Mouse (Mus musculus) heart, postnatal 0 days (tissue): ENCODE data around the gene Cobll1. TPM values are rescaled to one million over a fixed set of nuclear protein-coding genes. Genes with fewer than 3 reads are reported as not detected.

Experiments used
- ATAC-seq: fragments of 200-750 bp; cut with Nextera tagmentation; 2 replicates; pipeline ENCODE4 v1.8.0; 2017; ENCODE audit warnings: low read depth, moderate number of reproducible peaks, moderate library complexity; ENCODE audit not compliant: insufficient read depth
- DNase-seq: peaks from one replicate; pipeline ENCODE4 v3.0.0-alpha.2; 2016; ENCODE audit warnings: low spot score
- H3K27ac ChIP-seq: fragments of 300-500 bp; sonication (generic); 2 replicates; pipeline ENCODE4 v1.5.1; 2014; ENCODE audit warnings: low read depth, mild to moderate bottlenecking
- H3K27me3 ChIP-seq: fragments of 300-500 bp; sonication (generic); 2 replicates; pipeline ENCODE4 v1.6.1; 2014; ENCODE audit warnings: low read length, mixed read lengths; ENCODE audit not compliant: control insufficient read depth, insufficient read depth
- H3K36me3 ChIP-seq: fragments of 300-500 bp; sonication (generic); replicated peaks from 2 replicates; pipeline ENCODE4 v1.6.1; 2014; ENCODE audit warnings: low read length, mixed read lengths; ENCODE audit not compliant: control insufficient read depth, insufficient read depth
- H3K4me1 ChIP-seq: fragments of 300-500 bp; sonication (generic); 2 replicates; pipeline ENCODE4 v1.6.1; 2014; ENCODE audit warnings: antibody characterized with exemption; ENCODE audit not compliant: control insufficient read depth, insufficient read depth
- H3K4me2 ChIP-seq: fragments of 300-500 bp; sonication (generic); 2 replicates; pipeline ENCODE4 v1.6.1; 2014; ENCODE audit warnings: low read depth, mild to moderate bottlenecking, low read length, moderate library complexity
- H3K4me3 ChIP-seq: fragments of 300-500 bp; sonication (generic); 2 replicates; pipeline ENCODE4 v1.5.1; 2014; ENCODE audit warnings: low read depth, low read length
- H3K9ac ChIP-seq: fragments of 300-500 bp; sonication (generic); replicated peaks from 2 replicates; pipeline ENCODE4 v1.6.1; 2014; ENCODE audit warnings: low read depth, low read length, mixed read lengths
- H3K9me3 ChIP-seq: fragments of 300-500 bp; sonication (generic); replicated peaks from 2 replicates; pipeline ENCODE4 v1.6.1; 2016; ENCODE audit warnings: low read length; ENCODE audit not compliant: control insufficient read depth
- CTCF ChIP-seq: IDR thresholded peaks from 2 replicates; pipeline ENCODE4 v1.5.1; 2016; ENCODE audit warnings: antibody characterized with exemption, control low read depth, low read depth
- EP300 ChIP-seq: IDR thresholded peaks from 2 replicates; pipeline ENCODE4 v1.6.1; 2016; ENCODE audit warnings: antibody characterized with exemption, low read depth
- WGBS: fragments of 180-500 bp; shearing (Covaris S2); extraction: QIAGEN DNeasy Blood & Tissue Kit; methylation state at CpG from one replicate; pipeline ENCODE4 v1.1.7; 2014; 5-methylcytosine and 5-hydroxymethylcytosine counted together
- polyA plus RNA-seq: library from polyadenylated mRNA; unstranded; fragments of >200 nt; fragmentation: Nextera tagmentation; extraction: Ambion mirVana; gene quantifications from 2 replicates; pipeline ENCODE4 v1.2.1, GENCODE M21; 2015
- total RNA-seq: library from RNA; depleted of rRNA; stranded (reverse); fragments of >200 nt; gene quantifications from 2 replicates; pipeline ENCODE4 v1.2.3, GENCODE M21; 2014; ENCODE audit warnings: low replicate concordance; rRNA removed

Gene Cobll1
- total RNA-seq (8.2 and 8.6 TPM in 2 replicates), polyA plus RNA-seq (10.2 and 11.0 TPM in 2 replicates)

- peak within 1 kb of the TSS; percentile 85 for H3K4me2 ChIP-seq
- H3K36me3 ChIP-seq = no peaks in the 10 kb centered on the region
- WGBS = 0% methylated on average over 30 of the region's 37 CpGs
- H3K4me3 ChIP-seq = peak within 1 kb of the TSS; percentile 76
- peak within 1 kb of the TSS; percentile 90 for H3K27ac ChIP-seq
- peak within 1 kb of the TSS; percentile 76 for H3K9ac ChIP-seq
- ATAC-seq = peak; percentile 72
- H3K27me3 ChIP-seq = no peaks in the 10 kb centered on the region
- TF ChIP-seq EP300 (no peak), CTCF (no peak)
- DNase-seq = peak; percentile 49
- peaks cover 5% of the 10 kb centered on the region; the same call in 1 of the 2 replicates for H3K4me1 ChIP-seq
- H3K9me3 ChIP-seq = no peaks in the 10 kb centered on the region
Measured at GRCm38 (mm10) chr2:65238964-65239570, at the start of gene Cobll1. Gene Cobll1, minus strand, starts transcription at chr2:65239403.

GRCm38 (mm10) chr2:65288696-65289095, 49.5 kb upstream of the Cobll1 start:
- Histone ChIP-seq H3K4me1 (no peaks in the 10 kb centered on the region), H3K9ac (no peak overlapping the region), H3K27ac (no peak overlapping the region), H3K9me3 (no peaks in the 10 kb centered on the region), H3K36me3 (no peaks in the 10 kb centered on the region), H3K27me3 (no peaks in the 10 kb centered on the region), H3K4me2 (no peak overlapping the region), H3K4me3 (no peak overlapping the region)
- ATAC-seq (no peak), DNase-seq (no peak)
- TF ChIP-seq EP300 (no peak), CTCF (no peak)
- 69% methylated on average over 1 of the region's 1 CpGs for WGBS

GRCm38 (mm10) chr2:65285380-65285779, 46.2 kb upstream of the Cobll1 start:
- no peak overlapping the region for H3K4me2 ChIP-seq
- H3K36me3 ChIP-seq = no peaks in the 10 kb centered on the region
- H3K9ac ChIP-seq = no peak overlapping the region
- no peak for DNase-seq
- no peak overlapping the region for H3K4me3 ChIP-seq
- WGBS = 56% methylated on average over 3 of the region's 3 CpGs
- H3K27ac ChIP-seq = no peak overlapping the region
- H3K27me3 ChIP-seq = no peaks in the 10 kb centered on the region
- no peaks in the 10 kb centered on the region for H3K4me1 ChIP-seq
- TF ChIP-seq CTCF = no peak
- no peak for TF ChIP-seq EP300
- no peak for ATAC-seq
- H3K9me3 ChIP-seq = no peaks in the 10 kb centered on the region

GRCm38 (mm10) chr2:65282979-65283378, 43.8 kb upstream of the Cobll1 start:
- Histone ChIP-seq H3K9ac (no peak overlapping the region), H3K36me3 (no peaks in the 10 kb centered on the region), H3K27me3 (no peaks in the 10 kb centered on the region), H3K9me3 (no peaks in the 10 kb centered on the region), H3K4me3 (no peak overlapping the region), H3K4me2 (no peak overlapping the region), H3K4me1 (no peaks in the 10 kb centered on the region), H3K27ac (no peak overlapping the region)
- ATAC-seq = no peak
- TF ChIP-seq EP300 = no peak
- no peak for TF ChIP-seq CTCF
- 79% methylated on average over 6 of the region's 6 CpGs for WGBS
- no peak for DNase-seq

GRCm38 (mm10) chr2:65279029-65279690, 40.0 kb upstream of the Cobll1 start:
- H3K27me3 ChIP-seq = no peaks in the 10 kb centered on the region
- H3K9ac ChIP-seq = no peak overlapping the region
- WGBS = 22% methylated on average over 4 of the region's 4 CpGs
- H3K36me3 ChIP-seq = no peaks in the 10 kb centered on the region
- TF ChIP-seq CTCF (no peak), EP300 (no peak)
- DNase-seq (no peak), ATAC-seq (no peak)
- H3K4me3 ChIP-seq = no peak overlapping the region
- no peak overlapping the region for H3K27ac ChIP-seq
- no peaks in the 10 kb centered on the region for H3K9me3 ChIP-seq
- H3K4me2 ChIP-seq = no peak overlapping the region
- H3K4me1 ChIP-seq = no peaks in the 10 kb centered on the region
